Mouse (Mus musculus): ENCODE results near the gene Cenpe.

DNA sequence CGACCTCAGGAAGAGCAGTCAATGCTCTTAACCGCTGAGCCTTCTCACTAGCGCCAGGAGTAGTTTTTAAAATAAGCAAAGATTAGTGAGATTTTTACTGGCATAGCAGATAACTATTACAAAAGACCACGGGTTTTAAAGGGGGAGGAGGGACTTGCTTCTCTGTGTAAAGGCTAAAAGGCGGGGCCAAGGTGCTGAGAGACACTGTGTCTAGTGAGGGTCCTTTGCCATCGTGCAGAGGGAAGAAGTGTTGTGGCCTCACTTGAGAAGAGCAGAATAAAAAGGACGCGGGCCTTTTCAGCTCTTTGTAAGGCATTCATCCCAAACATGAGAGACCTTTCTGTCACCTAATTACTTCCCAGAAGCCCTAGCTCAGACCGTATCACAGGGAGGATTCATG is 92.2 kb downstream of the Cenpe start:
- TF ChIP-seq USF1 (IDR thresholded peaks at IDR 0.05; ENCODE audit: low read depth, low read length) = no peak
- TF ChIP-seq CHD1 (IDR thresholded peaks at IDR 0.05; ENCODE audit: low read depth, low read length) = no peak
- no peak for TF ChIP-seq CTCF (IDR thresholded peaks at IDR 0.05 in 2 of 3, conservative IDR thresholded peaks at IDR 0.05 in 1 of 3; ENCODE audit: control insufficient read depth in 1 of 3, insufficient read depth in 1 of 3, low read depth in 2 of 3, low read length in 3 of 3, poor library complexity in 1 of 3, severe bottlenecking in 1 of 3)
- no peak for TF ChIP-seq EP300 (IDR thresholded peaks at IDR 0.05; ENCODE audit: low read depth in 1 of 2, low read length in 2 of 2)
- no peak for TF ChIP-seq MAX (IDR thresholded peaks at IDR 0.05; ENCODE audit: low read length)
- TF ChIP-seq TAL1 (IDR thresholded peaks at IDR 0.05; ENCODE audit: low read length) = no peak
- TF ChIP-seq GABPA (IDR thresholded peaks at IDR 0.05; ENCODE audit: low read depth, low read length) = no peak
- no peak for TF ChIP-seq ZC3H11A (IDR thresholded peaks at IDR 0.05; ENCODE audit: low read depth, low read length)
- TF ChIP-seq MAFK (IDR thresholded peaks at IDR 0.05; ENCODE audit: borderline replicate concordance, low read depth, low read length) = no peak
